Mouse (Mus musculus) cortical plate, adult 2 months (tissue): Measurements from ENCODE around the gene Slc28a1. TPM values are rescaled to one million over a fixed set of nuclear protein-coding genes. Genes with fewer than 3 reads are reported as not detected.

Experiments
- H3K27ac ChIP-seq: fragments of 200-500 bp; 2 replicates; pipeline ENCODE4 v1.5.1; 2012; ENCODE audit warnings: low read length, control low read depth, inconsistent platforms; ENCODE audit not compliant: insufficient read depth
- H3K4me1 ChIP-seq: fragments of 200-500 bp; 2 replicates; pipeline ENCODE4 v1.6.1; 2011; ENCODE audit warnings: low read length; ENCODE audit not compliant: control insufficient read depth, insufficient read depth
- H3K4me3 ChIP-seq: fragments of 200-500 bp; 2 replicates; pipeline ENCODE4 v1.5.1; 2011; ENCODE audit warnings: mild to moderate bottlenecking, low read length, control low read depth; ENCODE audit not compliant: insufficient read depth
- CTCF ChIP-seq: fragments of 200-500 bp; IDR thresholded peaks from 2 replicates; pipeline ENCODE4 v1.5.1; 2011; ENCODE audit warnings: mild to moderate bottlenecking, control low read depth, low read length; ENCODE audit not compliant: insufficient read depth; ENCODE audit errors: extremely low read depth
- POLR2A ChIP-seq: fragments of 200-500 bp; IDR thresholded peaks from 2 replicates; pipeline ENCODE4 v1.6.1; 2011; ENCODE audit warnings: mild to moderate bottlenecking, low read length, control low read depth; ENCODE audit not compliant: insufficient read depth; ENCODE audit errors: extremely low read depth
- polyA plus RNA-seq: library from polyadenylated mRNA; depleted of rRNA; stranded (reverse); fragments of >200 nt; gene quantifications from 2 replicates; pipeline ENCODE4 v1.2.3, GENCODE M21; 2012

Slc28a1 gene
- polyA plus RNA-seq, 1 experiment, result 0.33 TPM

- TF ChIP-seq CTCF (no peak), POLR2A (no peak)
Measured at GRCm38 (mm10) chr7:81094104-81094757, 20.4 kb upstream of the Slc28a1 start.

GRCm38 (mm10) chr7:81100341-81100740, 14.3 kb upstream of the Slc28a1 start:
- Histone ChIP-seq H3K4me3 (no peak overlapping the region), H3K4me1 (no peaks in the 10 kb centered on the region), H3K27ac (no peak overlapping the region)
- TF ChIP-seq CTCF (no peak), POLR2A (no peak)

More at GRCm38 (mm10) chr7:81094104-81094757, 20.4 kb upstream of the Slc28a1 start:
- Histone ChIP-seq H3K4me3 (no peak overlapping the region), H3K27ac (no peak overlapping the region), H3K4me1 (no peaks in the 10 kb centered on the region)

GRCm38 (mm10) chr7:81102854-81103253, 11.7 kb upstream of the Slc28a1 start:
- no peaks in the 10 kb centered on the region for H3K4me1 ChIP-seq
- TF ChIP-seq CTCF (no peak), POLR2A (no peak)
- no peak overlapping the region for H3K27ac ChIP-seq
- no peak overlapping the region for H3K4me3 ChIP-seq

GRCm38 (mm10) chr7:81105525-81105924, 9.1 kb upstream of the Slc28a1 start:
- H3K4me1 ChIP-seq, result no peaks in the 10 kb centered on the region
- no peak overlapping the region for H3K27ac ChIP-seq
- H3K4me3 ChIP-seq, result no peak overlapping the region
- no peak for TF ChIP-seq POLR2A
- TF ChIP-seq CTCF, result no peak

GRCm38 (mm10) chr7:81108226-81108625, 6.4 kb upstream of the Slc28a1 start:
- Histone ChIP-seq H3K4me1 (no peaks in the 10 kb centered on the region), H3K4me3 (no peak overlapping the region), H3K27ac (no peak overlapping the region)
- no peak for TF ChIP-seq POLR2A
- no peak for TF ChIP-seq CTCF

- TF ChIP-seq POLR2A, result no peak
- TF ChIP-seq CTCF, result no peak
- Histone ChIP-seq H3K27ac (no peak overlapping the region), H3K4me3 (no peak overlapping the region), H3K4me1 (no peaks in the 10 kb centered on the region)
Measured at GRCm38 (mm10) chr7:81109717-81110651, 4.6 kb upstream of the Slc28a1 start.

- H3K27ac ChIP-seq, result no peak overlapping the region
- H3K4me3 ChIP-seq, result no peak overlapping the region
- TF ChIP-seq POLR2A (no peak), CTCF (no peak)
- no peaks in the 10 kb centered on the region for H3K4me1 ChIP-seq
Measured at GRCm38 (mm10) chr7:81110791-81111190, 3.8 kb upstream of the Slc28a1 start.

- Histone ChIP-seq H3K27ac (no peak overlapping the region), H3K4me3 (no peak overlapping the region), H3K4me1 (no peaks in the 10 kb centered on the region)
- TF ChIP-seq CTCF, result no peak
- no peak for TF ChIP-seq POLR2A
Measured at GRCm38 (mm10) chr7:81111729-81112128, 2.9 kb upstream of the Slc28a1 start.

GRCm38 (mm10) chr7:81112686-81113360, 1.8 kb upstream of the Slc28a1 start:
- TF ChIP-seq CTCF (no peak), POLR2A (no peak)
- Histone ChIP-seq H3K4me1 (no peaks in the 10 kb centered on the region), H3K4me3 (no peak overlapping the region), H3K27ac (no peak overlapping the region)
